10 mouse cellular contexts compared by ENCODE assay signal in genomic region chr10:77900903-77901818, GRCm38 (mm10). TPM values are rescaled to one million over a fixed set of nuclear protein-coding genes. Genes with fewer than 3 reads are reported as not detected.
DNase-seq lines count a peak whose midpoint lies in the region; ATAC-seq and TF ChIP-seq lines count a peak whose summit lies in the region.
"Had no signal": no experiment of that assay in that cellular context is flagged by ENCODE, and none has a peak within 500 bp of the region (broad histone marks: within the 10 kb centered on the region; RNA-seq: fewer than 3 reads in every experiment).

No protein-coding gene starts in this region.

- H3K27me3 ChIP-seq in heart, embryonic 13.5 days (replicated peaks): peaks cover 26% of the 10 kb centered on the region
- no peaks in the 10 kb centered on the region for H3K27me3 ChIP-seq in forebrain, embryonic 16.5 days (replicated peaks; ENCODE audit: control insufficient read depth, insufficient read depth, low read length)
- H3K27me3 ChIP-seq in liver, embryonic 15.5 days: peaks cover 28% of the 10 kb centered on the region

- 81% methylated on average over 27 of the region's 27 CpGs for WGBS in heart, embryonic 13.5 days
- 80% methylated on average over 27 of the region's 27 CpGs for WGBS in forebrain, embryonic 16.5 days
- WGBS in liver, embryonic 15.5 days (ENCODE audit: insufficient replicate concordance): 68% methylated on average over 27 of the region's 27 CpGs

- no peak for DNase-seq in heart, postnatal 4 days
- no peak for DNase-seq in ES-E14 (ENCODE audit: low read depth, low spot score)
- DNase-seq in urinary bladder, postnatal 10 days (ENCODE audit: low spot score): no peak

- H3K4me1 ChIP-seq in heart, embryonic 13.5 days: peaks cover 10% of the 10 kb centered on the region; the same call in 1 of the 2 replicates
- peaks cover 0 to 3% of the 10 kb centered on the region in 2 experiments; a peak in 2 of 4 replicates for H3K4me1 ChIP-seq in ES-E14 (ENCODE audit: control insufficient read depth in 2 of 2, insufficient read depth in 2 of 2, low read length in 2 of 2, poor library complexity in 1 of 2)
- 0 out of 2 replicates have a peak, but pooled peaks cover 5% of the 10 kb centered on the region for H3K4me1 ChIP-seq in forebrain, embryonic 16.5 days (replicated peaks; ENCODE audit: control insufficient read depth, insufficient read depth, low read length)
- peaks cover 14% of the 10 kb centered on the region for H3K4me1 ChIP-seq in liver, embryonic 15.5 days (replicated peaks)

- no peak overlapping the region for H3K9ac ChIP-seq in heart, embryonic 13.5 days
- peak overlapping the region; percentile 16; the same call in 1 of the 2 replicates for H3K9ac ChIP-seq in ES-E14 (ENCODE audit: insufficient read depth, low read depth, low read length, poor library complexity, severe bottlenecking)
- peak overlapping the region; percentile 74; the same call in 1 of the 2 replicates for H3K9ac ChIP-seq in forebrain, embryonic 16.5 days (replicated peaks; ENCODE audit: low read depth, low read length)
- H3K9ac ChIP-seq in liver, embryonic 15.5 days: 0 out of 2 replicates have a peak overlapping the region, but pooled peaks have one; percentile 35

- in situ Hi-C loops in ES-E14 (cut with MboI; ENCODE audit: low sequenced_read_pairs in 2 of 2, unreplicated experiment in 2 of 2): no loop called here

- no peak for ATAC-seq in heart, embryonic 13.5 days (ENCODE audit: extremely low read depth, insufficient number of reproducible peaks, low FRiP score, low TSS enrichment)
- no peak for ATAC-seq in forebrain, embryonic 16.5 days
- ATAC-seq in liver, embryonic 15.5 days (ENCODE audit: insufficient read depth): no peak
- no peak for ATAC-seq in megakaryocyte-erythroid progenitor cell, adult 5-6 weeks (replicated peaks; ENCODE audit: low FRiP score, low TSS enrichment, poor library complexity, severe bottlenecking)
- ATAC-seq in megakaryocyte, adult 5-6 weeks (ENCODE audit: poor library complexity, severe bottlenecking): no peak

- peak overlapping the region; percentile 66 for H3K4me3 ChIP-seq in heart, embryonic 13.5 days
- peak overlapping the region; percentile 85 to 95; a peak in 3 of 4 replicates for H3K4me3 ChIP-seq in ES-E14 (ENCODE audit: insufficient read depth in 1 of 2, low read depth in 1 of 2, low read length in 2 of 2, poor library complexity in 1 of 2, severe bottlenecking in 1 of 2)
- H3K4me3 ChIP-seq in forebrain, embryonic 16.5 days (replicated peaks; ENCODE audit: low read length): peak overlapping the region; percentile 54
- H3K4me3 ChIP-seq in liver, embryonic 15.5 days (replicated peaks): peak overlapping the region; percentile 58

- no peak overlapping the region for H3K27ac ChIP-seq in heart, embryonic 13.5 days (replicated peaks)
- no peak overlapping the region for H3K27ac ChIP-seq in ES-E14 (ENCODE audit: insufficient read depth, low read depth, low read length, poor library complexity, severe bottlenecking)
- H3K27ac ChIP-seq in forebrain, embryonic 16.5 days (ENCODE audit: low read length): no peak overlapping the region
- peak overlapping the region; percentile 55; the same call in 1 of the 2 replicates for H3K27ac ChIP-seq in liver, embryonic 15.5 days (replicated peaks)

- peak overlapping the region; percentile 87 for H3K4me2 ChIP-seq in heart, embryonic 13.5 days
- H3K4me2 ChIP-seq in forebrain, embryonic 16.5 days (ENCODE audit: low read length): peak overlapping the region; percentile 80
- H3K4me2 ChIP-seq in liver, embryonic 15.5 days: peak overlapping the region; percentile 62

- no peaks in the 10 kb centered on the region for H3K9me3 ChIP-seq in heart, embryonic 13.5 days
- H3K9me3 ChIP-seq in ES-E14 (ENCODE audit: control insufficient read depth, insufficient read depth, low read depth, low read length): no peaks in the 10 kb centered on the region
- no peaks in the 10 kb centered on the region for H3K9me3 ChIP-seq in forebrain, embryonic 16.5 days (ENCODE audit: control insufficient read depth, low read length)
- no peaks in the 10 kb centered on the region for H3K9me3 ChIP-seq in liver, embryonic 15.5 days (replicated peaks)

- H3K36me3 ChIP-seq in heart, embryonic 13.5 days: no peaks in the 10 kb centered on the region
- peaks cover 9% of the 10 kb centered on the region; the same call in 1 of the 2 replicates for H3K36me3 ChIP-seq in ES-E14 (ENCODE audit: control insufficient read depth, insufficient read depth, low read length, poor library complexity, severe bottlenecking)
- H3K36me3 ChIP-seq in forebrain, embryonic 16.5 days (ENCODE audit: control insufficient read depth, insufficient read depth): no peaks in the 10 kb centered on the region
- no peaks in the 10 kb centered on the region for H3K36me3 ChIP-seq in liver, embryonic 15.5 days (replicated peaks)

TF ChIP-seq in ES-E14, 5 proteins besides CTCF, POLR2A, EP300 and RAD21:
- TF ChIP-seq ZC3H11A (IDR thresholded peaks at IDR 0.05; ENCODE audit: borderline replicate concordance, low read depth, low read length): no peak
- TF ChIP-seq ZNF384 (IDR thresholded peaks at IDR 0.05; ENCODE audit: low read depth, low read length): no peak
- TF ChIP-seq HCFC1 (IDR thresholded peaks at IDR 0.05; ENCODE audit: borderline replicate concordance, insufficient read depth, low read length): no peak
- no peak for TF ChIP-seq CHD2 (IDR thresholded peaks at IDR 0.05; ENCODE audit: low read depth, low read length)
- no peak for TF ChIP-seq MAFK (IDR thresholded peaks at IDR 0.05; ENCODE audit: insufficient read depth, low read depth, low read length)

RNA-seq across cellular contexts. Expression of gene Lrrc3, which starts 1.2 kb away (rescaled TPM):
- polyA plus RNA-seq in heart, embryonic 13.5 days (2015; fragmentation: Nextera tagmentation; extraction: Ambion mirVana): 1.8 and 2.0 TPM in 2 replicates
- 1 to 10 TPM; 1.6 to 1.8 TPM for total RNA-seq in heart, postnatal 4 days (2021)
- total RNA-seq in ES-E14 (2012; rRNA removed): 2.5 and 4.1 TPM in 2 replicates
- polyA plus RNA-seq in forebrain, embryonic 16.5 days (2015; fragmentation: Nextera tagmentation; extraction: Ambion mirVana): 10.9 and 15.7 TPM in 2 replicates
- polyA plus RNA-seq in liver, embryonic 15.5 days (2015; fragmentation: Nextera tagmentation; extraction: Ambion mirVana): 13.7 and 16.3 TPM in 2 replicates
- total RNA-seq in megakaryocyte-erythroid progenitor cell, adult 5-6 weeks (2014; fragmentation: Nextera tagmentation): not detected in 2 replicates
- total RNA-seq in megakaryocyte-erythroid progenitor cell, adult 5-6 weeks (2017): not detected in 2 replicates
- total RNA-seq in megakaryocyte, adult 5-6 weeks (2015): 0.07 TPM in 1 of 2 replicates, not detected in the other
- total RNA-seq in megakaryocyte, adult 5-6 weeks (2017): not detected in 2 replicates

RNA-seq across cellular contexts. Expression of gene Gm3285, which starts 39.4 kb away (rescaled TPM):
- not detected in 2 replicates for polyA plus RNA-seq in heart, embryonic 13.5 days (2015; fragmentation: Nextera tagmentation; extraction: Ambion mirVana)
- not detected for total RNA-seq in heart, postnatal 4 days (2021)
- total RNA-seq in ES-E14 (2012; rRNA removed): not detected in 2 replicates
- not detected in 2 replicates for polyA plus RNA-seq in forebrain, embryonic 16.5 days (2015; fragmentation: Nextera tagmentation; extraction: Ambion mirVana)
- polyA plus RNA-seq in liver, embryonic 15.5 days (2015; fragmentation: Nextera tagmentation; extraction: Ambion mirVana): not detected in 2 replicates
- total RNA-seq in megakaryocyte-erythroid progenitor cell, adult 5-6 weeks (2014; fragmentation: Nextera tagmentation): not detected in 2 replicates
- not detected in 2 replicates for total RNA-seq in megakaryocyte-erythroid progenitor cell, adult 5-6 weeks (2017)
- not detected in 2 replicates for total RNA-seq in megakaryocyte, adult 5-6 weeks (2015)
- total RNA-seq in megakaryocyte, adult 5-6 weeks (2017): not detected in 2 replicates
- total RNA-seq: gastrocnemius, postnatal 14 days; MEL had no signal

RNA-seq across cellular contexts. Expression of gene Gm10318, which starts 48.5 kb away (rescaled TPM):
- polyA plus RNA-seq in heart, embryonic 13.5 days (2015; fragmentation: Nextera tagmentation; extraction: Ambion mirVana): not detected in 2 replicates
- total RNA-seq in heart, postnatal 4 days (2021): not detected
- total RNA-seq in ES-E14 (2012; rRNA removed): not detected in 2 replicates
- polyA plus RNA-seq in forebrain, embryonic 16.5 days (2015; fragmentation: Nextera tagmentation; extraction: Ambion mirVana): not detected in 2 replicates
- not detected in 2 replicates for polyA plus RNA-seq in liver, embryonic 15.5 days (2015; fragmentation: Nextera tagmentation; extraction: Ambion mirVana)
- total RNA-seq in megakaryocyte-erythroid progenitor cell, adult 5-6 weeks (2014; fragmentation: Nextera tagmentation): not detected in 2 replicates
- not detected in 2 replicates for total RNA-seq in megakaryocyte-erythroid progenitor cell, adult 5-6 weeks (2017)
- total RNA-seq in megakaryocyte, adult 5-6 weeks (2015): not detected in 2 replicates
- total RNA-seq in megakaryocyte, adult 5-6 weeks (2017): not detected in 2 replicates
- total RNA-seq: gastrocnemius, postnatal 14 days; MEL had no signal

RNA-seq across cellular contexts. Expression of gene Gm36176, which starts 54.6 kb away (rescaled TPM):
- polyA plus RNA-seq in heart, embryonic 13.5 days (2015; fragmentation: Nextera tagmentation; extraction: Ambion mirVana): not detected in 2 replicates
- not detected for total RNA-seq in heart, postnatal 4 days (2021)
- not detected in 2 replicates for total RNA-seq in ES-E14 (2012; rRNA removed)
- polyA plus RNA-seq in forebrain, embryonic 16.5 days (2015; fragmentation: Nextera tagmentation; extraction: Ambion mirVana): not detected in 2 replicates
- polyA plus RNA-seq in liver, embryonic 15.5 days (2015; fragmentation: Nextera tagmentation; extraction: Ambion mirVana): not detected in 2 replicates
- total RNA-seq in megakaryocyte-erythroid progenitor cell, adult 5-6 weeks (2014; fragmentation: Nextera tagmentation): not detected in 2 replicates
- total RNA-seq in megakaryocyte-erythroid progenitor cell, adult 5-6 weeks (2017): not detected in 2 replicates
- not detected in 2 replicates for total RNA-seq in megakaryocyte, adult 5-6 weeks (2015)
- not detected in 2 replicates for total RNA-seq in megakaryocyte, adult 5-6 weeks (2017)
- total RNA-seq: gastrocnemius, postnatal 14 days; MEL had no signal
